Mouse (Mus musculus): ENCODE results near the gene Abhd2.

- TF ChIP-seq CTCF (IDR thresholded peaks at IDR 0.05; ENCODE audit: borderline replicate concordance, insufficient read depth, low read length) (peak; percentile 99), POLR2A (IDR thresholded peaks at IDR 0.05; ENCODE audit: low read depth, low read length) (no peak)
Measured at GRCm38 (mm10) chr7:79371321-79371879, 98.4 kb downstream of the Abhd2 start.
